Mouse (Mus musculus): ENCODE results near the gene Tbc1d16.

Gene Tbc1d16

GRCm38 (mm10) chr11:119176389-119177179 is 51.7 kb downstream of the Tbc1d16 start:
- DNase-seq (ENCODE audit: low spot score in 2 of 2): no peak

DNA sequence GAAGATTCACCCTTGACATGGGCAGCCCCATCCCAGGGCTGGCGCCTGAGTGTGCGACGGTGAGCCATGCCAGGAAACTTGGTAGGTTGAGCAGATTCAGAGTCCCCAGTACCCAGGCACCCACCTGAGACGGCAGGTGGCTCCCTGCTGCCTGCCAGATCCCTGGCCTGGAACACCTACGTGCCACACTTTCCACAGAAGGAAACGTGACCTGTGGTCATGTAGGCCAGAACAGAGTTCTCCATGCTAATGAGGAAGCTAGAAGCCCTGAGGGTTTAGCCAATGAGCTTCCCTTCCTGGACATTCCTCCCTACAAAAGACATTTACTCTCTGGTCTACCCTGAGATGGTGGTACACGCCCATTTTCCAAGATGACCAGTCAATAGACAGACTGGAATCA is 56.7 kb downstream of the Tbc1d16 start:
- no peak for DNase-seq (ENCODE audit: low spot score in 2 of 2)

- no peak for DNase-seq (ENCODE audit: low spot score in 2 of 2)
These were observed 59.4 kb downstream of the Tbc1d16 start for GRCm38 (mm10) chr11:119168851-119169250.

GRCm38 (mm10) chr11:119165995-119166394 is 62.3 kb downstream of the Tbc1d16 start:
- DNase-seq (ENCODE audit: low spot score in 2 of 2): peak; percentile 84 to 86

DNA sequence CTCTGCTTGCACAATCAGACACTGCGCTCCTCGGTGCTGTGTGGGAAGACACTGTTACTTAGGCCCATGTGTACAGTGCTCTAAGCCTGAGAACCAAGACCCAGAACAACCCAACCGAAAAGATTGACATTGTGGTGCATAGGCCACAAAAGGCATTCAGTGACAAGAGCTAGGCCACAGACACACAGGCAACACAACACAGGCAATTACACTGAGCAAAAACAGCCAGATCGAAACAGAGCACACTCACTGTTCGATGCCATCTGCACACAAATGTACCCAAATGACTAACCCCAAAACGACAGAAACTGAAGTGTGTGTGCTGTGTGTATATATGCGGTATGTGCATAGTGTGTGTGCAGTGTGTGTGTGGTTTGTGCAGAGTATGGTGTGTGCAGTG is 63.9 kb downstream of the Tbc1d16 start:
- no peak for DNase-seq (ENCODE audit: low spot score in 2 of 2)

DNA sequence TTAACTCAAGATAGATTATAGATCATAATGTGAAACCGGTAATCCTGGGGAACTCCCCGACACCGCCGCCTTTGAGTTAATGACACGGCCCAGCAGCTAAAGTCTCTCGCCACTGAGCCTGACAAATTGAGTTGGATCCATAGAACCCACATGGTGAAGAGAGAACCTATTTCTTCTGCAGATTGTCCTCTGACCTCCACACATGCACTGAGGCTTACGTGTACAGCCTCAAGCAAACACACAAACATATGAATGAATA is 64.6 kb downstream of the Tbc1d16 start:
- DNase-seq (ENCODE audit: low spot score in 2 of 2): no peak

DNA sequence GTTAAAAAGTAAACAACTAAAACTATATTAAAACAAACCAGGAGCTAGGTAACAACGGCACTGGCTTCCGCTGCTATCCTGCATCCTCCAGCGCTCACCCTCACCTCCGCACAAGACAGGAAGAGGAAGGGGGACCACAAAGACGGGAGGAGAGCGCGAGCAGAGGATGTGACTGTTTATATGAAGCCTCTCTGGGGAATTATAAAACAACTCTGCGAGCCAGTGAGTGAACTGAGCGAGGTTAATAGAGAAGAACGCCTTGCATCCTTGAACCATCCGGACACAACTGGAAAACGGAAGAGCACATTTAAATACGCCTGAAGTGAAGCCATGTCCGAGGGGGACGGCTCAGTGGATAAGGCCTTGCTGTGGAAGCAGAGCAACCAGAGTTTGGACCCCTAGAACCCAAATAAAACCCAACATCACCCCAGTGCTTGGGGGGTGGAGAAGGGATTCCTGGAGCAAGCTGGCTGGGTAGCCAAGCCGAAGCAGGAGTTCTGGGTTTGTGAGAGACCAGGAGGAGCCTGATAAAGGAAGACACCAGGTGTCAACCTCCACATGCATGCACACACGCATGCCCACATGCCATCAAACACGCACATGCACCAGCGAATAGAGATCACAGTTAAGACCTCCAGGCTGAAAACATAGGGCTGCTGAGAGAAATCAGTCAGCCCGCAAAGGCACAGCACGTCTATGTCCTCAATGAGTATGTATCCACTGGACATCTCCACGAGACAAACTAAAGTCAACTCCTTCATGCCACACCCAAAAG is 65.2 kb downstream of the Tbc1d16 start:
- DNase-seq (ENCODE audit: low spot score in 2 of 2): peak in 1 of 2 experiments; percentile 47

DNA sequence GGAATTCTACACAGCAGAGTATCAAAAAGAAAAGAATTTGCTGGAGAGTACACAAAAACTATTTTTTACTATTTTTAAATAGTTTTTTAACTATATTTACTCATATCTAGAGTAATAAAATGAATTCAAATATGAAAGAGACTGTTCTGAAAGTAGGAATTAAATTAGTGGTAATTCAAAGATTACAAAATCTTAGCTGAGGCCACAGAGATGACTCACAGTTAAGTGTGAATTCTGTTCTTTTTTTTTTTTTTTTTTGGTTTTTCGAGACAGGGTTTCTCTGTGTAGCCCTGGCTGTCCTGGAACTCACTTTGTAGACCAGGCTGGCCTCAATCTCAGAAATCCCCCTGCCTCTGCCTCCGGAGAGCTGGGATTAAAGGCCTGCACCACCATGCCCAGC is 66.6 kb downstream of the Tbc1d16 start:
- no peak for DNase-seq (ENCODE audit: low spot score in 2 of 2)

DNA sequence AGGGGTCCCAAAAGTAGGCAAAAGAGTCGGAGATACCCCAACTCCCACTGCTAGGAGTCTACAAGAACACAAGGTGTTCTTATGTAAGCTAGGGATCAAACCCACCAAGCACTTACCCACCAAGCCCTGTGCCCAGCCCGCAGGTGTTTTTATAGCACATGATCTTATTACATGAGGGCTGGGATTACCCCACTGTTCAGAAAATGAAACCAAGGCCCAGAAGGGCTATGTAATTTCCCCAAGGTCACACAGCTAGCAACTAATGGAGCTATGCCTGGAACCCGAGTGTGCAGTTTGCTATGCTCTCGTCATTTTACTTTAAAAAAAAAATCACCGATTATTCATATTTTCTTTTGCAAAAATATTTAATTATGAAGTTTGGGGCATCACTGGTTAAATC is 68.2 kb downstream of the Tbc1d16 start:
- DNase-seq (ENCODE audit: low spot score in 2 of 2): no peak

- no peak for DNase-seq (ENCODE audit: low spot score in 2 of 2)
These were observed 68.8 kb downstream of the Tbc1d16 start for GRCm38 (mm10) chr11:119159496-119159895.

- no peak for DNase-seq (ENCODE audit: low spot score in 2 of 2)
These were observed 70.7 kb downstream of the Tbc1d16 start for GRCm38 (mm10) chr11:119157377-119158189.

DNA sequence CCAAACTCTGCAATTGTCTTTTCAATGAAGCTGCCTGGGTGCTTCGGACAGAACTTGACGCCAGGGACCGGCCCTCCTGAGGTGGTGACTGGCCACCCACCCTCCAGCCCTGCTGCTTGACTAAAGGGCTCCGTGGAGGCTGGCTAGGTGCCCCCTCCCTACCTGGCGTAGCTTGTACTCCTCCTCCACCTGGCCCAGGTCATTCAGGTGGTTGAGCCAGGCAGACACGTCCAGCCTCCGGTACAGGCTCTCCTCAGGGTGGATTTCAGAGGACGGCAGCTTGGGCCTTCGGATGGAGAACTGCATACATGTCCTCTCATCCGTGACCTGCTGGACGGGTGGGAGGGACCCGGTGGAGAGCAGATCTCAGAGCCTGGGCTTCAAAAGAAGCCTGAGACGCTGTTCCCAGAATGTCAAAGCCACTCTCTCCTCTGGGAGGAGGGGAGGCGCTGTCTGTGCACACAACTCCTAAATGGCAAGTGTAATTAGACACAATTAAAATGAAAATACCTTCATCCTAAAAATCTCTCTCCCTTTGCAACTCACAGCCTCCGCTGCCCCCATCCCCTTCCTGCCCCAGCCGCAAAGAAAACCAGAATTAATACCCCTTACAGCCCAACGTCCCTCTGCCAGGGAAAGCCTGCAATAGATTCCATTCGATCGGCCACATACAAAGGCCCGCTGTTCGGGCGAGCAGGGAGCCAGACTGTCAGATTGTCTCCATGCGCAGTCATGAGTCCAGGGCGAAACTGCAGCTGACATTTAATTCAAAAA is 71.6 kb downstream of the Tbc1d16 start:
- no peak for DNase-seq (ENCODE audit: low spot score in 2 of 2)

DNA sequence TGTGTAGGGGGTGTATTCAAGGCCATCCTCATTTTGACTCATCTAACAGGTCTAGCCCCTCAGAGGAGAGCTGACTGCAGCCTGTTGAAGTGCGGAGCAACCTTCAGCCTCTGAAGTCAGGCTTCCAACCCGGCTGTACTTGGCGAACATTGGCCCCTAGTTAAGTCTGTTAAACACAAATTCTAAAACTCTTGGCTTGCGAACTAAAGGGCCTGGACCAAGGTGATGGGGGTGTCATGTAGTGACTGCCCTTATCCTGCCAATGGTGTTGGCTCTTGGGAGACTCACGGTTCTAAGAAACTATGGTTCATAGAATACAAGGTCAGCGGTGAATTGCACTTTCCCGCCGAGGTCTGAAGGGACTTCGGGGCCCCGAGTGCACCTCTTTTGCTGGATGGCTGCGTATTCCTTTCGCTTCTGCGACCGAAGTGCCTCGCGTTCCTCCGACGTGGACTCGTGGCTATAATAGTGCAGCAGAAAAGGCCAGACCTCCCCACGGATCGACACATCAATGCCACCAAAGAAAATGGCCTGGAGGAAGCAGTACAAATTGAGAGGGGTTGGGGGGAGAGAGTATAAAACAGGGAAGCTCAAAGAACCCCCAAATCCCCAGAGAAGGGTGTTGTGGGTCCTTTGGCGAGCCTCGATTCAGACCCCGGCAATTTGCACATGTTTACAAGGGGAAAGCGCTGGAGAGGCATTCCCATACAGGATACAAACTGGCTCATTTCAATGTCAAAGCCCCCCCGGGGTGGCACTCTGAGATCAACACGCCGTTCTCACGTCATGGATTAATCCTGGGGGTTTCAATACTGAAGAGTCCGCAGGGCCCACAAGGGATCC is 72.4 kb downstream of the Tbc1d16 start:
- no peak for DNase-seq (ENCODE audit: low spot score in 2 of 2)

DNA sequence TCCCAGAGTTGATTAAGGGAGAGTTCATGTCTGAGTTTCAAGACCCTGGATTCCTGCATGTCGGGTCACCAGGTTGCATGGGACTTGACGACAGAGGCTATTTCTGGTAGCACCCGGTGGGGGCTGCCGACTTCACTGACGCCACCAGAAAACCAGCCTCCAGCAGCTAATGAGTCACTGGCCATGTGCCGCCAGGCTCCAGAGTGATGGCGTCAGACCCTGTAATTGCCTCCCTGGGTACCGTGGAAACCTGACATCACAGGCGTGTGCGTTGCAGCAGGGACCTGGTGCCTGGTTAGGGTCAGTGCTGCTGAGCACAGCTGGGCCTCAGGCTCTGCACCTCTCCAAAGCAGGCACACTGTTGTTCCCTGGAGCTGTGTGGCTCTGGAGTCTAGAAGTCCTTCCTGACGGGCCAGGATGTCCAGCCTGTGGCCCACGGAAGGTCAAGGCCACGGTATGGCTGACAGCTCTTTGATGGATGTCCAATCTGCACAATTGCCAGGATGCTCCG is 75.9 kb downstream of the Tbc1d16 start:
- DNase-seq (ENCODE audit: low spot score in 2 of 2): no peak

- DNase-seq (ENCODE audit: low spot score in 2 of 2): no peak
These were observed 77.2 kb downstream of the Tbc1d16 start for GRCm38 (mm10) chr11:119151073-119151607.

DNA sequence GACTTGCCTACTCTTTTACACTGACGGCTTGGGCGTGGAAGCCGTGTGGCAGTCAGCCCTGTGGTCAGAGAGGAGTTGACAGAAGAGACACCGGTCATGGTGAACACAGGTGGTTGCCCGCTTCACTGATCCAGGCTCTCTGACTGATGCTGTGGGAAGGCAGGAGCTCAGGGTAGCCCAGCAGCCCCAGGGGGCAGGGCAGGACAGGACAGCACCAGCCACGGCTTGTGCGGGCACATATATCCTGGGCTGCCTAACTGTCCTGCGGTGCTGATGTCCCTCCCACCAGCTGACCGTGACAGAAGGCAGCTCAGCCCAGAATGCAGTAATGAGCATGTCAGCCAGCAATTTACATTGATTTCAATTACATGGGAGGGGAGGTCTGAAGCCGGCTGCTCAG is 77.9 kb downstream of the Tbc1d16 start:
- DNase-seq (ENCODE audit: low spot score in 2 of 2): no peak

- DNase-seq (ENCODE audit: low spot score in 2 of 2): no peak
These were observed 79.5 kb downstream of the Tbc1d16 start for GRCm38 (mm10) chr11:119148829-119149228.

GRCm38 (mm10) chr11:119147153-119147552 is 81.1 kb downstream of the Tbc1d16 start:
- DNase-seq (ENCODE audit: low spot score in 2 of 2): no peak

DNA sequence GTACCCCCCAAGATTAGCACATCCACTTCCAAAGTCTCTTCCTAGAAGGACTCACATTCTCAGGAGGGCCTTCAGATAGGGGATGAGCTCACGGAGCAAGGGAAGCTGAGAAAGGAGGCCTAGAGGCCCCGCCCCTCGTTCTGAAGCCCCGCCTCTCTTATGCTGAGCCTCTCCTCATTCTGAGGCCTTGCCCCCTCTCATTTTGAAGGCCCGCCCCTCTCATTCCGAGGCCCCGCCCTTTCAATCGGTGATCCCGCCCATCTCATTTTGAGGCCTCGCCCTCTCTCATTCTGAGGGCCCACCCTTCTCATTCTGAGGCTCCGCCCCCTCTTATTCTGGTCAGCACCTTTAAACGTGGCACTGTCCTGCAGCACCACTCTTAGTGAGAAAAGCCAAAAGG is 82.2 kb downstream of the Tbc1d16 start:
- DNase-seq (ENCODE audit: low spot score in 2 of 2): no peak

DNA sequence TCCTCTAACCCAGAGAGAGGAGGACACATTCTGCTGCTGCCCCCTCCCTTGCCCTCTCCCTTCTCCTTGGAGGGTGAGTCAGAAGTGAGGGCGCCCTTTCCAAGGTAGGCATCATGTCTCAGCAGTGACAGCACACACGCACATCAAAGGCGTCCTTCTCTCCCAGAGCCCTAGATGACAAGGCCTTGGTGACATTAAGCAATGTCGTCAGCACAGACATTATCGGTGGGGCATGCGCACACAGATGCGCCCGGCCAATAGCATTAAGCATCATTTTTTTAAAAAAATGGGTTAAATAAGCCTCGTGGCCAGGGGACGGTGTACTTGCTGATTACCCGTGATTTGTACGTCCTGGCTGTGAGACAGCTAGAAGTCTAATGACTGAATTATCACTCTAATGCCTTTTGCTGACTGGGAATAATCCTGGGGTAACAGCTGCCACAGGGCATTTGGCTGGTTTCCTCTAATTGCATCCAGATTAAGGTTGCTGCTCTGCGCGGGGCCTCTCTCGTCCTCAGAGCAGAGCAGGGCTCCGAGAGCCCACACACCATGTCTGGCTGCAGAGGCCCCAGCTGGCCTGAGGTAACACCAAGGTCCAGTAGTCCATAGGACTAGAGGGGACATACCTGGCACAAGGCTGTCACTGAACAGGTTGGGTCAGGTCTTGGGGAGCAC is 83.4 kb downstream of the Tbc1d16 start:
- no peak for DNase-seq (ENCODE audit: low spot score in 2 of 2)
